Mouse (Mus musculus) erythroid progenitor cell, adult 5-6 weeks (primary cell): ENCODE data around the gene Abl1. TPM values are rescaled to one million over a fixed set of nuclear protein-coding genes. Genes with fewer than 3 reads are reported as not detected.
A peak's percentile ranks its signal among the peaks of the same experiment; 100 is the strongest.
"Not testable (repeated sequence)": the region's sequence is repeated elsewhere in the genome, so short reads cannot be mapped to it uniquely, and the experiment has no call there.

Experiments
- ATAC-seq: replicated peaks from 2 replicates; pipeline ENCODE4 v1.8.0; 2016; ENCODE audit warnings: moderate number of reproducible peaks, mild to moderate bottlenecking, moderate TSS enrichment, inconsistent platforms; ENCODE audit not compliant: poor library complexity, low FRiP score, severe bottlenecking
- total RNA-seq, 2 experiments: library from RNA; stranded (forward) in 1 of 2; stranded (reverse) in 1 of 2; fragments of 150-400 nt in 1 of 2; fragments of 186-747, 209-891 nt in 1 of 2; gene quantifications; 2 replicates each; pipeline versions ENCODE4 v1.2.3 to v1.2.4; 2015 to 2017; ENCODE audit warnings: low replicate concordance in 2 of 2

The Abl1 gene
- total RNA-seq (2015; ENCODE audit: low replicate concordance) (10.1 and 26.8 TPM in 2 replicates), total RNA-seq (2017; ENCODE audit: low replicate concordance) (24.1 and 26.5 TPM in 2 replicates)

GRCm38 (mm10) chr2:31688074-31688925, at the start of gene Abl1:
TSS of gene Abl1 (plus strand) at chr2:31688376.
- peak; percentile 98 for ATAC-seq

GRCm38 (mm10) chr2:31638581-31639465, 49.4 kb upstream of the Abl1 start:
- no peak for ATAC-seq

GRCm38 (mm10) chr2:31639466-31639760, 48.8 kb upstream of the Abl1 start:
- ATAC-seq: no peak

GRCm38 (mm10) chr2:31639901-31640608, 48.1 kb upstream of the Abl1 start, which contains the start of gene Prdm12:
TSS of gene Prdm12 (plus strand) at chr2:31640037.
- ATAC-seq: no peak

GRCm38 (mm10) chr2:31640609-31641507, 47.3 kb upstream of the Abl1 start:
- no peak for ATAC-seq

- no peak for ATAC-seq
These were observed 46.7 kb upstream of the Abl1 start for GRCm38 (mm10) chr2:31641508-31641830.

GRCm38 (mm10) chr2:31641929-31642328, 46.2 kb upstream of the Abl1 start:
- no peak for ATAC-seq

DNA sequence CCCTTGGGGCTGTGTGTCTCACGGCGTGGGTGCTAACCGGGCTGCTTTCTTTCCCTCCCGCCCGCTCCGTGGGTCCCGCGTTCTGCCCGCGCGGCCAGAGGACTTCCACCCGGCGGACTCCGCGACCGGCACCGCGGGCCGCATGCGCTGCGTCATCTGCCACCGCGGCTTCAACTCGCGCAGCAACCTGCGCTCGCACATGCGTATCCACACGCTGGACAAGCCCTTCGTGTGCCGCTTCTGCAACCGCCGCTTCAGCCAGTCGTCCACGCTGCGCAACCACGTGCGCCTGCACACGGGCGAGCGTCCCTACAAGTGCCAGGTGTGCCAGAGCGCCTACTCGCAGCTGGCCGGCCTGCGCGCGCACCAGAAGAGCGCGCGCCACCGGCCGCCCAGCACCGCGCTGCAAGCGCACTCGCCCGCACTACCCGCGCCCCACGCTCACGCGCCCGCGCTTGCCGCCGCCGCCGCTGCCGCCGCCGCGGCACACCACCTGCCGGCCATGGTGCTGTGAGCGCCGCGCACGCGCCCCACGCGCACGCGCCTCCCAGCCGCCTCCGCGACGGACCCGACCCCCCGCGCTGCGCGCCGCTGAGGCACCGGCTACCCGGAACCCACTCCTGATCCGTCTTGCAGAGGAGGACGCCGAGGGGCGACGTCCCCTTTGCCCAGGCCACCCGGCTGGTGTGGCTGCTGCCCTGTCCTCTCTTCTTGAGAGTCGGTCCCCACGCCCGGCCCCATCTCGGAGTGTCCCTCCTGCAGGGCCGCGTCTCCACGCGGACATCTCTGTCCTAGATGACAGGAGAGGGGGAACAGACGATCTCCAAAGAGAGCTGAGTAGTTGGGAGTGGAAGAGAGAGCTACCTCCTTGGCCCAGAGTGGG, 34.0 kb upstream of the Abl1 start:
- no peak for ATAC-seq

DNA sequence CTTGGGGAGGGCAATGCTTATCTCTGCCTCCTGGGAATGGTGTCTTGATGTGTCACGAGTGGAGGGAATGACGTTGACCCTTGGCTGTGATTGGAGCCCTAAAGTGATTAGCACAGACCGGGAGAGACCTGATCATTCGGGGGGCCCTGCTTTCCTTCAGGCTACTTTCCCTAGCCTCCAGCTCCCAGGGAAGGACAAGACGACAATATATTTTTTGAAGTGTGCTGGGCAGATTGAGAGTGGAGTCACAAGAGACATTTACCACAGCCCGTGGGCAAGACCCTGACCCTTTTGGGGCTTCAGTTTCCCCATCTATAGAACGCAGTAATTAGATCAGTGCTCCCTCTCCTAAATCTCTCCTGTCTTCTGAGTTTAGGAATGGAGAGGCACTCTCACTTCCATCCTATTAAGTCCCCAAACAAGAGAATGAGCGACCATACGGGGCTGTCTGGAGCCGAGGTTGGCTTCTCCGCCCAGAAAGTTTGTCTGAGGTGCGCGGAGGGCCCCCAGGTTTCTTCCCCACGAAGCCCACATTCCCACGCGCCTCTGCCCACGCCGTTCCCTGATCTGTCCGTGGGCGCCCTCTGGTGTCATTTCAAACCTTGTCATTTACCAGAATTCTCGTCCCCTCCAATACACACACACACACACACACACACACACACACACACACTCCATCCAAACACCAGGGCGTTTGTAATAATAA, 33.2 kb upstream of the Abl1 start:
- ATAC-seq: no peak

GRCm38 (mm10) chr2:31656374-31656773, 31.8 kb upstream of the Abl1 start:
- no peak for ATAC-seq

DNA sequence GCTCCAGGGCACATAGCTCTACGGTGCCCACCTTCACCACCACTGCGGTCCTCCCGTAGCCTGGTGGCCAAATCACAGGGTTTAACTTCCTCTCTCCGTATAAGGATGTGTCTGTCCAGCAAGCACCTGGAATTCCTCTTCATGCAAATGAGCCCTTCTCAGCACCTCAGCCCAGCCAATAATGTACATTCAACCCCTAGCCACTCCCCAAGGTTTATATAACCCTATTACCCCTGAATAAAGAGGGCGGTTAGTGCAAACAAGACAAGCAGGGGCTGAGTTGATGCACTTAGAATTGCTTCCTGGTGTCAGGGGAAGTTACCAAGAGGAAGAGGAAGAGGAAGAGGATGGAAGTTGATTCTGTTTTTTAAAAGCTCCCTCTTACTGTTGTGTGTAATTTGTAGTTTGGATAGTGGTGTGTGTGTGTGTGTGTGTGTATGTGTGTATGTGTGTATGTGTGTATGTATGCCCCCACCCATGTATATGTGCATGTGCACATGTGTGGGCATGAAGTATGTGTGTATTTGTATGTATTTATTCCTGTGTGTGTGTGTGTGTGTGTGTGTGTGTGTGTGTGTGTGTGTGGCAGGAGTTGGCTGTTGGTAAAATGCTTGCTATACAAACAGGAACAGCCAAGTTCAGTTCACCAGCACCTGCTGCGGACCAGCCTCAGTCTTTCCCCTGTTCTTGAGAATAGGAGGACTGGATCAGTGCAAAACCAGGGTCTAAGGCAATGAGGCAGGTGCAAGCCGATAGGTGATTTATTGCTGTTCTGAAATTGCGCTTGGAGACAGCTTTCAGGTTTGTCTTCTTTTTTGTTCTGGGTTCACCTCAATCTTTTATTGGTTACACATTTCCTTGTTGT, 25.0 kb upstream of the Abl1 start:
- ATAC-seq: no peak

- ATAC-seq: no peak
These were observed 24.4 kb upstream of the Abl1 start for GRCm38 (mm10) chr2:31663804-31664180.

GRCm38 (mm10) chr2:31667332-31667731, 20.8 kb upstream of the Abl1 start:
- ATAC-seq: no peak

GRCm38 (mm10) chr2:31670551-31671035, 17.6 kb upstream of the Abl1 start, which contains the start of gene Exosc2:
TSS of gene Exosc2 (plus strand) at chr2:31670715.
- ATAC-seq: peak; percentile 97

DNA sequence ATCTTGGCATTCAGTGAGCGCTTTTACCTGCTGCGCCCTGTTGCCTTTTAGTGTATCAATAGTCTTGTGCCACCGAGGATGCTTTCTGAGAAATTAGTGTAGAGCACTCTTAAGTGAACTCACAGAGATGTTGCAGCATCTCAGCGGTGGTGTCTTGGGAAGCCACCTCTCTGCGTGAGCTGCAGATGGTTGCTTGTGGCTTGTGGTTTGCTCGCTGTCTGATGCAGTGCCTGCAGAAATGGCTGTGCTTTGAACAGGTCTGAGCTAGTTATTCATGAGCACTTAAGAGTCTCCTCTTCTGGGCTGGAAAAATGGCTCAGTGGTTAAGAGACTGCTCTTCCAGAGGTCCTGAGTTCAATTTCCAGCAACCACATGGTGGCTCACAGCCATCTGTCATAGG, 9.5 kb upstream of the Abl1 start:
- ATAC-seq: no peak

GRCm38 (mm10) chr2:31681051-31681707, 7.0 kb upstream of the Abl1 start:
- ATAC-seq: not testable (repeated sequence)
